Mouse (Mus musculus) CH12.LX (cell line): ENCODE results near the gene Pfkfb3. TPM values are rescaled to one million over a fixed set of nuclear protein-coding genes. Genes with fewer than 3 reads are reported as not detected.

Source experiments
- DNase-seq: peaks from one replicate; pipeline ENCODE4 v3.0.0-alpha.2; 2013; ENCODE audit errors: extremely low read depth
- H3K27ac ChIP-seq: 2 replicates; pipeline ENCODE4 v1.5.1; 2012; ENCODE audit warnings: low read depth, mild to moderate bottlenecking, control low read depth, moderate library complexity; ENCODE audit not compliant: insufficient read depth
- H3K27me3 ChIP-seq: replicated peaks from 2 replicates; pipeline ENCODE3; 2012; ENCODE audit warnings: inconsistent platforms
- H3K36me3 ChIP-seq, 2 experiments: replicated peaks in 1 of 2; 2 replicates each; pipeline versions ENCODE3 to v1.6.1; 2012; ENCODE audit warnings: inconsistent platforms in 1 of 2, low read length in 1 of 2, mild to moderate bottlenecking in 1 of 2, mixed read lengths in 1 of 2, moderate library complexity in 1 of 2; ENCODE audit not compliant: control insufficient read depth in 1 of 2, insufficient read depth in 1 of 2
- H3K4me1 ChIP-seq, 2 experiments: 2 replicates each; pipeline ENCODE4 v1.6.1; 2012; ENCODE audit warnings: inconsistent platforms in 1 of 2, moderate library complexity in 1 of 2; ENCODE audit not compliant: insufficient read depth in 2 of 2, control insufficient read depth in 1 of 2
- H3K4me2 ChIP-seq: 2 replicates; pipeline ENCODE4 v1.6.1; 2012; ENCODE audit warnings: low read depth, mild to moderate bottlenecking, control low read depth; ENCODE audit not compliant: poor library complexity, insufficient read depth, severe bottlenecking
- H3K4me3 ChIP-seq, 3 experiments: fragments of 150-350 bp in 1 of 3; sonication (generic) in 1 of 3; replicated peaks in 1 of 3; 2 replicates each; pipeline versions ENCODE3 to v1.5.1; 2011 to 2012; ENCODE audit warnings: low read depth in 2 of 3, low read length in 2 of 3, mild to moderate bottlenecking in 2 of 3, moderate library complexity in 2 of 3, control low read depth in 1 of 3, improper control_type of control experiment in 1 of 3, inconsistent platforms in 1 of 3, mixed read lengths in 1 of 3; ENCODE audit not compliant: poor library complexity in 1 of 3
- H3K79me2 ChIP-seq: replicated peaks from 2 replicates; pipeline ENCODE4 v1.6.1; 2012; ENCODE audit warnings: mild to moderate bottlenecking, moderate library complexity; ENCODE audit not compliant: control insufficient read depth, poor library complexity, insufficient read depth, severe bottlenecking; ENCODE audit errors: extremely low read depth
- H3K9ac ChIP-seq: 2 replicates; pipeline ENCODE4 v1.6.1; 2012; ENCODE audit warnings: low read depth, mild to moderate bottlenecking, control low read depth, moderate library complexity; ENCODE audit not compliant: insufficient read depth
- H3K9me3 ChIP-seq: replicated peaks from 2 replicates; pipeline ENCODE3; 2012; ENCODE audit warnings: low read length, inconsistent platforms, mixed read lengths
- BHLHE40 ChIP-seq: IDR thresholded peaks from 2 replicates; pipeline ENCODE4 v1.6.1; 2011; ENCODE audit warnings: mild to moderate bottlenecking, low read depth, low read length, improper control_type of control experiment
- CHD1 ChIP-seq: IDR thresholded peaks from 2 replicates; pipeline ENCODE4 v1.6.1; 2012; ENCODE audit warnings: low read depth, low read length, improper control_type of control experiment, inconsistent platforms
- EP300 ChIP-seq: IDR thresholded peaks from 2 replicates; pipeline ENCODE4 v1.6.1; 2011; ENCODE audit warnings: low read length, improper control_type of control experiment
- ETS1 ChIP-seq: conservative IDR thresholded peaks from 2 replicates; pipeline ENCODE4 v1.6.1; 2012; ENCODE audit warnings: low read depth, mild to moderate bottlenecking, inconsistent platforms, low read length, improper control_type of control experiment, moderate library complexity
- HCFC1 ChIP-seq: IDR thresholded peaks from 2 replicates; pipeline ENCODE4 v1.6.1; 2012; ENCODE audit warnings: low read depth, mild to moderate bottlenecking, inconsistent platforms, low read length, improper control_type of control experiment
- IRF4 ChIP-seq: IDR thresholded peaks from 2 replicates; pipeline ENCODE4 v1.6.1; 2014; ENCODE audit warnings: low read depth, mild to moderate bottlenecking, inconsistent platforms, low read length, improper control_type of control experiment
- JUN ChIP-seq: IDR thresholded peaks from 2 replicates; pipeline ENCODE4 v1.6.1; 2011; ENCODE audit warnings: low read depth, mild to moderate bottlenecking, low read length, improper control_type of control experiment, moderate library complexity; ENCODE audit not compliant: insufficient read depth
- JUND ChIP-seq: conservative IDR thresholded peaks from 2 replicates; pipeline ENCODE4 v1.6.1; 2011; ENCODE audit warnings: low read depth, low read length, improper control_type of control experiment
- MAFK ChIP-seq: IDR thresholded peaks from 2 replicates; pipeline ENCODE4 v1.6.1; 2011; ENCODE audit warnings: low read length, improper control_type of control experiment; ENCODE audit not compliant: insufficient replicate concordance
- MAX ChIP-seq: IDR thresholded peaks from 2 replicates; pipeline ENCODE4 v1.6.1; 2011; ENCODE audit warnings: low read length, improper control_type of control experiment
- MXI1 ChIP-seq: IDR thresholded peaks from 2 replicates; pipeline ENCODE4 v1.6.1; 2011; ENCODE audit warnings: mild to moderate bottlenecking, low read depth, low read length, improper control_type of control experiment
- NELFE ChIP-seq: IDR thresholded peaks from 2 replicates; pipeline ENCODE4 v1.6.1; 2011; ENCODE audit warnings: low read depth, low read length, improper control_type of control experiment
- PAX5 ChIP-seq: IDR thresholded peaks from 2 replicates; pipeline ENCODE4 v1.6.1; 2012; ENCODE audit warnings: low read length, inconsistent platforms, mixed read lengths
- POLR2A ChIP-seq: IDR thresholded peaks from 2 replicates; pipeline ENCODE4 v1.6.1; 2011; ENCODE audit warnings: low read depth, mild to moderate bottlenecking, improper control_type of control experiment, low read length
- SIN3A ChIP-seq: IDR thresholded peaks from 2 replicates; pipeline ENCODE4 v1.6.1; 2012; ENCODE audit warnings: low read length, improper control_type of control experiment, inconsistent platforms
- TBP ChIP-seq: conservative IDR thresholded peaks from 2 replicates; pipeline ENCODE4 v1.6.1; 2011; ENCODE audit warnings: low read depth, low read length, improper control_type of control experiment
- TCF12 ChIP-seq: IDR thresholded peaks from 2 replicates; pipeline ENCODE4 v1.6.1; 2014; ENCODE audit warnings: low read depth, mild to moderate bottlenecking, inconsistent platforms, low read length, improper control_type of control experiment
- USF1 ChIP-seq: IDR thresholded peaks from 2 replicates; pipeline ENCODE4 v1.6.1; 2014; ENCODE audit warnings: low read depth, mild to moderate bottlenecking, inconsistent platforms, low read length, improper control_type of control experiment
- USF2 ChIP-seq: conservative IDR thresholded peaks from 2 replicates; pipeline ENCODE4 v1.6.1; 2011; ENCODE audit warnings: low read depth, low read length, improper control_type of control experiment
- ZKSCAN1 ChIP-seq: IDR thresholded peaks from 2 replicates; pipeline ENCODE4 v1.6.1; 2012; ENCODE audit warnings: low read depth, inconsistent platforms, low read length, improper control_type of control experiment, borderline replicate concordance
- ZNF384 ChIP-seq: IDR thresholded peaks from 2 replicates; pipeline ENCODE4 v1.6.1; 2012; ENCODE audit warnings: low read depth, low read length, improper control_type of control experiment, inconsistent platforms
- dilution Hi-C: fragments of 300-500 bp; cut with MboI; formaldehyde crosslinking; loops from 2 replicates; pipeline ENCODE4 v1.14.3; 2020; ENCODE audit warnings: low sequenced_read_pairs; ENCODE audit not compliant: extremely low pct_unique_long_range_greater_than_20kb, extremely low pct_ligation_motif_present
- in situ Hi-C: fragments of 300-500 bp; cut with MboI; formaldehyde crosslinking; loops from 3 replicates; pipeline ENCODE4 v1.14.3; 2019; ENCODE audit warnings: low sequenced_read_pairs, low pct_ligation_motif_present, low pct_unique_long_range_greater_than_20kb, mixed read lengths
- polyA plus RNA-seq: library from polyadenylated mRNA; unstranded; fragments of >175 nt; gene quantifications from 2 replicates; pipeline ENCODE4 v1.2.1, GENCODE M21; 2012; ENCODE audit warnings: low read depth; ENCODE audit not compliant: insufficient read length
- total RNA-seq, 2 experiments: library from RNA; depleted of rRNA; stranded (reverse); fragments of 300-350 nt in 1 of 2; fragments of >200 nt in 1 of 2; gene quantifications; 2 replicates each; pipeline ENCODE4 v1.2.3; 2012 to 2014

Pfkfb3 gene
- total and polyA plus RNA-seq, 3 experiments: 6.5 to 17.2 (median 6.7) TPM

GRCm38 (mm10) chr2:11491471-11491870, 62.4 kb downstream of the Pfkfb3 start:
- no peak overlapping the region for H3K27ac ChIP-seq

DNA sequence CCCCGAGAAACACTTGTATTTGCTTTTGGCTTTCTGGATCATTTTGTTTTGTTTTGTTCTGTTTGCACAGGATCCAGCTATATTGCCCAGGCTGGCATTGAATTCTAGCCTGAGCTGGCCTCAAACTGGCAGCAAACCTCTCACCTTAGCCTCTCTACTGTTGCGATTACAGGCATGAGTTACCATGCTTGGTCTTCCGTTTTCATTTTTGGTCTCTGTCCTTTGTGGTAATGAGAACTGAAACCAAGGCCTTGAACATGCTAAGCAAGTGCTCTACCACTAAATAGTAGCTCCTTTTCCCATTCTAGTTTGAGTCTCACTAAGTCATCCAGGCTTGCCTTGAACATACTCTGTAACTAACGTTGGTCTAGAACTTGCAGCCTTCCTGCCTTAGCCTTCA, 63.3 kb downstream of the Pfkfb3 start:
- DNase-seq: peak; percentile 64
- Histone ChIP-seq H3K9ac (no peak overlapping the region), H3K79me2 (no peaks in the 10 kb centered on the region), H3K27ac (peak overlapping the region; percentile 80), H3K27me3 (no peaks in the 10 kb centered on the region), H3K4me1 (peaks cover 23 to 62% of the 10 kb centered on the region in 2 experiments), H3K9me3 (peaks cover 7% of the 10 kb centered on the region), H3K4me2 (no peak overlapping the region), H3K36me3 (peaks cover 0 to 85% of the 10 kb centered on the region in 2 experiments), H3K4me3 (no peak overlapping the region)
- TF ChIP-seq SIN3A: 0 out of 2 replicates have a peak, but pooled peaks have one; percentile 26
- TF ChIP-seq ETS1: peak; percentile 46; the same call in 1 of the 2 replicates
- 0 out of 2 replicates have a peak, but pooled peaks have one; percentile 31 for TF ChIP-seq BHLHE40
- TF ChIP-seq MXI1: 0 out of 2 replicates have a peak, but pooled peaks have one; percentile 56
- TF ChIP-seq CHD1: no peak
- peak; percentile 94 for TF ChIP-seq IRF4
- TF ChIP-seq MAX: peak; percentile 22; the same call in 1 of the 2 replicates
- TF ChIP-seq EP300: peak; percentile 88
- TF ChIP-seq USF2: no peak
- dilution Hi-C loops: no loop called here
- in situ Hi-C loops: no loop called here

More at GRCm38 (mm10) chr2:11491471-11491870, 62.4 kb downstream of the Pfkfb3 start:
- in situ Hi-C loops (no loop called here), dilution Hi-C loops (no loop called here)
- peaks cover 29 to 72% of the 10 kb centered on the region in 2 experiments for H3K4me1 ChIP-seq
- no peak overlapping the region for H3K4me3 ChIP-seq
- peaks cover 0 to 80% of the 10 kb centered on the region in 2 experiments for H3K36me3 ChIP-seq
- no peak for DNase-seq
- H3K4me2 ChIP-seq: no peak overlapping the region
- no peaks in the 10 kb centered on the region for H3K27me3 ChIP-seq
- H3K9ac ChIP-seq: no peak overlapping the region
- TF ChIP-seq MAX (no peak), MAFK (no peak)
- H3K79me2 ChIP-seq: no peaks in the 10 kb centered on the region
- peaks cover 7% of the 10 kb centered on the region for H3K9me3 ChIP-seq

DNA sequence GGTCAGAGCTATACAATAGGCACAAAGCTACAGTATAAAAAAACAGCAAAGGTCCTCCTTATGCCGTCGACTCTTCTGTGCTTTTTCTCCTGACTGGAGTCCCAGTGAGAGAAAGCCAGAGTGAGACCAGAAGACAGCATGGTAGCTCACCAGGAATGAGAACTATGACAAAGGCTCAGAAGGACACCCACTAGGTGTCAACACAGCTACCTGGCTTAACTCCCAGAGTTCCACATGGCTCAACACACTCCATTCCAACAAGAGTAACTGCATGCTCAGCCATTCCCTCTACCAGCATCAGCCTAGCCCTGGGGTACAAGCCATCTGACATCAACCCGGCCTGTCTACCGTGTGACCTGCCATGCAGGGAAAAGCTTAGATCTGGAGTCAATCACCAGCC, 70.7 kb downstream of the Pfkfb3 start:
- H3K27ac ChIP-seq: no peak overlapping the region
- dilution Hi-C loops: no loop called here
- no peak for DNase-seq
- TF ChIP-seq USF1: no peak
- no peak for TF ChIP-seq POLR2A
- TF ChIP-seq USF2: no peak
- no peak for TF ChIP-seq MXI1
- no peak for TF ChIP-seq TCF12
- TF ChIP-seq IRF4: no peak
- no peak for TF ChIP-seq HCFC1
- no peak for TF ChIP-seq JUN
- TF ChIP-seq PAX5: no peak
- no peak for TF ChIP-seq NELFE
- TF ChIP-seq ZNF384: no peak
- TF ChIP-seq JUND: no peak
- no peak for TF ChIP-seq ZKSCAN1
- no peak for TF ChIP-seq TBP
- H3K4me1 ChIP-seq: peaks cover under 1 to 13% of the 10 kb centered on the region in 2 experiments
- H3K4me2 ChIP-seq: no peak overlapping the region
- H3K27me3 ChIP-seq: no peaks in the 10 kb centered on the region
- H3K79me2 ChIP-seq: no peaks in the 10 kb centered on the region; the same call in 1 of the 2 replicates
- in situ Hi-C loops: no loop called here
- no peak overlapping the region for H3K9ac ChIP-seq
- H3K9me3 ChIP-seq: no peaks in the 10 kb centered on the region
- peaks cover 39 to 100% of the 10 kb centered on the region in 2 experiments for H3K36me3 ChIP-seq
- no peak overlapping the region for H3K4me3 ChIP-seq
